Mouse (Mus musculus): ENCODE results near the gene Trex1.

GRCm38 (mm10) chr9:109084922-109085321, 25.4 kb upstream of the Trex1 start:
- TF ChIP-seq CTCF (IDR thresholded peaks at IDR 0.05; ENCODE audit: borderline replicate concordance, control insufficient read depth, extremely low read depth, insufficient read depth, low read length, poor library complexity): no peak
- TF ChIP-seq POLR2A (IDR thresholded peaks at IDR 0.05; ENCODE audit: control insufficient read depth, extremely low read depth, insufficient read depth, low read length, poor library complexity): no peak

All from thymus, adult 2 months (tissue).